Mouse (Mus musculus): ENCODE data around the gene Ptgfrn.

Gene Ptgfrn

GRCm38 (mm10) chr3:101003575-101004356 is 106.3 kb downstream of the Ptgfrn start:
- DNase-seq (ENCODE audit: low spot score): no peak

- DNase-seq (ENCODE audit: low spot score): no peak
Observed at GRCm38 (mm10) chr3:100999732-101000131, 110.3 kb downstream of the Ptgfrn start.

DNA sequence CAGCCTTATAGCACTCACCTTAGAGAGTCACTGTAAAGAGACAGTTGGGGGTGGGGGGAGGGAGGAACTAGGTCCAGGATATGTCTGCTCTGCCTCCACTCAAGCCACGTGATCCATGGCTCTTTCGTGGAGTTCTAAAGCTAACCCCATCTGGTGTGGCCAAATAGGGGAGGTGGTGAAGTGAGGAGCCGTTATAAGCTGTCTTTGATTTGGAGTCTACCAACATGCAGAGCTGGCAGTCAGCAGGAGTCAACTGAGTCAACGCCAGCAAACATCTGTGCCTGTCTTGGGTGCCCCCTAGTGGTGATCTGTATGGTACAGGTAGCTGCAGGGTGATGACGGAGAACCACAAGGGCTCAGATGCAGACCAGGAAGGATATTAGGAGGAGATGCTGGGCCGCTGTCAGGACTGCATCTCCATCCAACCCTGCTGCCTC is 111.2 kb downstream of the Ptgfrn start:
- peak; percentile 51 for DNase-seq (ENCODE audit: low spot score)

GRCm38 (mm10) chr3:100997785-100998570 is 112.1 kb downstream of the Ptgfrn start:
- DNase-seq (ENCODE audit: low spot score): no peak

DNA sequence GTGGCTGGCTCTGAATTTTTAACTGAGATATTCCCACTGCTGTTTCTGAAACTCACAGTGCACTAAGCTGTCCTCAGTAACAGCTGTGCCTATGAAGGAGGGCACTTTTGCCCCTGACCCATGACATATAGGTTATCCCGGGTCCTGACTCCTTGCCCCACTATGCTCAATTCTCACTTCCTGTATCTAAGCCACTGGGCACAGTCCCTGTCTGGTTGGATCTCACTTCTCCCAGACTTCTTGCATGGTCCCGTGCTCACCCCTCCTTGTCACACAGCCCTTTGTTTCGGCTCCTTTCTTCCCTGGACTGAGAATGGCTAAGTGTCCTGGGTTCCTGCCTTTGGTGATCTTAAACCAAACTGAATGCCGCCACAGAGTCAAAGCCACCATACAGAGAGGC is 115.8 kb downstream of the Ptgfrn start:
- no peak for DNase-seq (ENCODE audit: low spot score)

- DNase-seq (ENCODE audit: low spot score): no peak
Observed at GRCm38 (mm10) chr3:100993718-100994117, 116.4 kb downstream of the Ptgfrn start.

DNA sequence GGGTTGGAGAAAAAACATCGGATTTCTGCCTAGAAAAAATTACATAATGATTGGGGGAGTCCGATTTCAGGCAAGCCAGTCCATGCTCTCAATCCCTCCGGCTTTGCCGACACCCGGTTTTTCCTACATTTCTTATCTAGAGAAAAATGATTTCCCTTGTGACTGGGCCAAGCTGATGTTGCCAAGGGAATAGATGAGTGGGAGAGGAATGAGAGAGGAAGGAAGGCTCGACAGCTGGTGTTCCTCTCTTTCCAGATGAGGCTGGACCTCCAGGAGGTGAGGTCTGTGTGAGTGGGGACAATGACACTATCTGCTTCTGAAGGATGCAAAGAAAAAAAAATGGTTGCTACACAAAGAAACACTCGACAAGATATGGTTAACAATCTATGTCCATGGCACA is 116.9 kb downstream of the Ptgfrn start:
- DNase-seq (ENCODE audit: low spot score): no peak
